Mouse (Mus musculus) liver, embryonic 14.5 days (tissue): ENCODE measurements around the gene Prrc2b. TPM values are rescaled to one million over a fixed set of nuclear protein-coding genes. Genes with fewer than 3 reads are reported as not detected.

Source experiments
- ATAC-seq: fragments of 200-750 bp; cut with Nextera tagmentation; 2 replicates; pipeline ENCODE4 v1.8.0; 2017; ENCODE audit warnings: moderate number of reproducible peaks, mild to moderate bottlenecking, moderate library complexity; ENCODE audit not compliant: insufficient read depth
- DNase-seq, 3 experiments: peaks; one replicate each; pipeline ENCODE4 v3.0.0-alpha.2; 2012 to 2013; ENCODE audit warnings: low read depth in 3 of 3, low spot score in 3 of 3
- H3K27ac ChIP-seq: fragments of 300-500 bp; sonication (generic); 2 replicates; pipeline ENCODE4 v1.5.1; 2014; ENCODE audit warnings: moderate library complexity, mild to moderate bottlenecking, control low read depth, inconsistent platforms
- H3K27me3 ChIP-seq: fragments of 300-500 bp; sonication (generic); 2 replicates; pipeline ENCODE4 v1.6.1; 2014; ENCODE audit warnings: mild to moderate bottlenecking, low read length, moderate library complexity; ENCODE audit not compliant: control insufficient read depth, insufficient read depth
- H3K36me3 ChIP-seq: fragments of 300-500 bp; sonication (generic); replicated peaks from 2 replicates; pipeline ENCODE4 v1.6.1; 2014; ENCODE audit warnings: low read depth; ENCODE audit not compliant: control insufficient read depth, insufficient read depth
- H3K4me1 ChIP-seq, 2 experiments: fragments of 200-500 bp in 1 of 2; fragments of 300-500 bp in 1 of 2; sonication (generic) in 1 of 2; replicated peaks; 2 replicates each; pipeline ENCODE4 v1.6.1; 2012 to 2014; ENCODE audit warnings: antibody characterized with exemption in 1 of 2, inconsistent platforms in 1 of 2, low read length in 1 of 2; ENCODE audit not compliant: control insufficient read depth in 2 of 2, insufficient read depth in 2 of 2
- H3K4me2 ChIP-seq: fragments of 300-500 bp; sonication (generic); 2 replicates; pipeline ENCODE4 v1.6.1; 2014; ENCODE audit warnings: low read depth, mild to moderate bottlenecking, control low read depth, moderate library complexity
- H3K4me3 ChIP-seq, 2 experiments: fragments of 200-500 bp in 1 of 2; fragments of 300-500 bp in 1 of 2; sonication (generic) in 1 of 2; 2 replicates each; pipeline ENCODE4 v1.5.1; 2012 to 2014; ENCODE audit warnings: low read depth in 2 of 2, low read length in 2 of 2, mild to moderate bottlenecking in 2 of 2, control low read depth in 1 of 2, inconsistent platforms in 1 of 2, moderate library complexity in 1 of 2; ENCODE audit not compliant: insufficient read depth in 1 of 2
- H3K9ac ChIP-seq: fragments of 300-500 bp; sonication (generic); replicated peaks from 2 replicates; pipeline ENCODE4 v1.6.1; 2014; ENCODE audit warnings: mild to moderate bottlenecking, control low read depth, moderate library complexity
- H3K9me3 ChIP-seq: fragments of 300-500 bp; sonication (generic); 2 replicates; pipeline ENCODE4 v1.6.1; 2016; ENCODE audit warnings: low read length, mixed read lengths; ENCODE audit not compliant: control insufficient read depth
- CTCF ChIP-seq: IDR thresholded peaks from 2 replicates; pipeline ENCODE4 v1.5.1; 2016; ENCODE audit warnings: antibody characterized with exemption, low read depth, control low read depth
- EP300 ChIP-seq: IDR thresholded peaks from 2 replicates; pipeline ENCODE4 v1.6.1; 2016; ENCODE audit warnings: antibody characterized with exemption, low read depth
- WGBS: fragments of 180-500 bp; shearing (Covaris S2); extraction: QIAGEN DNeasy Blood & Tissue Kit; methylation state at CpG from one replicate; pipeline ENCODE4 v1.1.7; 2014; ENCODE audit not compliant: insufficient replicate concordance; 5-methylcytosine and 5-hydroxymethylcytosine counted together
- polyA plus RNA-seq, 2 experiments: library from polyadenylated mRNA; depleted of rRNA in 1 of 2; stranded (reverse) in 1 of 2; unstranded in 1 of 2; fragments of >200 nt; fragmentation: Nextera tagmentation in 1 of 2; extraction: Ambion mirVana in 1 of 2; gene quantifications; 2 replicates each; pipeline versions ENCODE4 v1.2.1 to v1.2.3; 2012 to 2014

Gene Prrc2b
- polyA plus RNA-seq, 2 experiments: 6.2 to 7.6 TPM

GRCm38 (mm10) chr2:32144633-32145032 is 6.2 kb upstream of the Prrc2b start:
- Histone ChIP-seq H3K9me3 (no peaks in the 10 kb centered on the region), H3K27me3 (no peaks in the 10 kb centered on the region), H3K36me3 (no peaks in the 10 kb centered on the region), H3K9ac (peak overlapping the region; percentile 40), H3K4me1 (peaks cover 9 to 13% of the 10 kb centered on the region in 2 experiments), H3K27ac (peak overlapping the region; percentile 87), H3K4me3 (no peak overlapping the region), H3K4me2 (peak overlapping the region; percentile 33; the same call in 1 of the 2 replicates)
- DNase-seq (peak in 1 of 3 experiments; percentile 52), ATAC-seq (peak; percentile 76)
- 11% methylated on average over 5 of the region's 5 CpGs for WGBS
- TF ChIP-seq CTCF (no peak), EP300 (peak; percentile 66)

- no peak for DNase-seq
- WGBS: 62% methylated on average over 5 of the region's 5 CpGs
- TF ChIP-seq EP300 (no peak), CTCF (no peak)
Measured at GRCm38 (mm10) chr2:32146617-32147162, 4.2 kb upstream of the Prrc2b start.

GRCm38 (mm10) chr2:32150135-32150534 is 747 bp upstream of the Prrc2b start:
- no peak for DNase-seq
- H3K9me3 ChIP-seq: no peaks in the 10 kb centered on the region
- H3K27ac ChIP-seq: no peak overlapping the region
- TF ChIP-seq CTCF (no peak), EP300 (no peak)
- no peak overlapping the region for H3K4me3 ChIP-seq
- WGBS: 48% methylated on average over 1 of the region's 1 CpGs
- no peaks in the 10 kb centered on the region for H3K36me3 ChIP-seq
- no peak for ATAC-seq
- H3K4me1 ChIP-seq: peaks cover 22 to 38% of the 10 kb centered on the region in 2 experiments
- no peaks in the 10 kb centered on the region for H3K27me3 ChIP-seq
- H3K4me2 ChIP-seq: peak overlapping the region; percentile 86
- no peak overlapping the region for H3K9ac ChIP-seq

More at GRCm38 (mm10) chr2:32146617-32147162, 4.2 kb upstream of the Prrc2b start:
- no peak overlapping the region for H3K27ac ChIP-seq
- H3K9me3 ChIP-seq: no peaks in the 10 kb centered on the region
- no peak overlapping the region for H3K9ac ChIP-seq
- H3K36me3 ChIP-seq: no peaks in the 10 kb centered on the region
- peaks cover 9 to 16% of the 10 kb centered on the region in 2 experiments for H3K4me1 ChIP-seq
- no peak for ATAC-seq
- no peaks in the 10 kb centered on the region for H3K27me3 ChIP-seq
- no peak overlapping the region for H3K4me2 ChIP-seq
- H3K4me3 ChIP-seq: no peak overlapping the region

GRCm38 (mm10) chr2:32150562-32150923 is 339 bp upstream of the Prrc2b start:
- peak overlapping the region; percentile 72 to 78 for H3K4me3 ChIP-seq
- H3K4me1 ChIP-seq: peaks cover 20 to 38% of the 10 kb centered on the region in 2 experiments
- TF ChIP-seq EP300: no peak
- no peak for TF ChIP-seq CTCF
- H3K27me3 ChIP-seq: no peaks in the 10 kb centered on the region
- DNase-seq: no peak
- H3K4me2 ChIP-seq: peak overlapping the region; percentile 86
- H3K9ac ChIP-seq: peak overlapping the region; percentile 90
- no peak for ATAC-seq
- no peak overlapping the region for H3K27ac ChIP-seq
- no peaks in the 10 kb centered on the region for H3K36me3 ChIP-seq
- H3K9me3 ChIP-seq: no peaks in the 10 kb centered on the region
- 10% methylated on average over 7 of the region's 7 CpGs for WGBS

GRCm38 (mm10) chr2:32151660-32152366 is 931 bp downstream of the Prrc2b start:
- no peaks in the 10 kb centered on the region for H3K27me3 ChIP-seq
- peak overlapping the region; percentile 86 for H3K4me2 ChIP-seq
- peak overlapping the region; percentile 78 to 92 for H3K4me3 ChIP-seq
- H3K9ac ChIP-seq: peak overlapping the region; percentile 90
- no peak for TF ChIP-seq EP300
- TF ChIP-seq CTCF: no peak; the same call in 1 of the 2 replicates
- WGBS: under 1% methylated on average over 22 of the region's 22 CpGs
- ATAC-seq (peak; percentile 53), DNase-seq (peak in 1 of 3 experiments; percentile 42)
- H3K9me3 ChIP-seq: no peaks in the 10 kb centered on the region
- peaks cover 20 to 47% of the 10 kb centered on the region in 2 experiments for H3K4me1 ChIP-seq
- peak overlapping the region; percentile 87 for H3K27ac ChIP-seq
- no peaks in the 10 kb centered on the region for H3K36me3 ChIP-seq
